ENCODE assay signal across 8 mouse cellular contexts in the genomic region with DNA sequence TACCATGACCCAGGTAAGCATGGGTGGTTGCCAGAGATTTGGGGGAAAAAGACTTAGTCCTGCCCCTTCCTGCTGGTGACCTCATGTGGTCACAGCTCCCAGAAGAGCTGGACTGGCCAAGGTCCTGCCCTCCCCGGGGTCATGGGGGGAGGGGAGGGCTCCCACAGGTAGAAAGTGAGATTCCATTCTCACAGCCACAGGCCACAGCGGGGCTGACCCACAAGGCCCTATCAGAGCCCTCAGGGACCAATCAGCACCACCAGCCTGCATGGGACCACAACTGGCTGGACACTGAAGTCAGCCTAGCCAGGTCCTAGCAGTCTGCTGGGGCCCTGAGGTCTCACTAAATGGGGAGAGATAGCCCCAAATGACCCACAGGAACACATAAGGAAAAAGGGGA.
DNase-seq lines count a peak whose midpoint lies in the region; ATAC-seq and TF ChIP-seq lines count a peak whose summit lies in the region.

No protein-coding gene starts in this region.

- H3K27me3 ChIP-seq in forebrain, embryonic 11.5 days (ENCODE audit: control insufficient read depth, insufficient read depth, low read length), result no peaks in the 10 kb centered on the region
- H3K27me3 ChIP-seq in intestine, postnatal 0 days (replicated peaks; ENCODE audit: control insufficient read depth, insufficient read depth, low read length), result no peaks in the 10 kb centered on the region
- H3K27me3 ChIP-seq in neural tube, embryonic 13.5 days, result no peaks in the 10 kb centered on the region

- no peak for ATAC-seq in forebrain, embryonic 11.5 days (replicated peaks; ENCODE audit: low FRiP score)
- ATAC-seq in intestine, postnatal 0 days, result no peak
- 0 out of 2 replicates have a peak, but pooled peaks have one; percentile 10 for ATAC-seq in neural tube, embryonic 13.5 days (ENCODE audit: low read depth)

- 46% methylated on average over 2 of the region's 2 CpGs for WGBS in forebrain, embryonic 11.5 days
- 49% methylated on average over 2 of the region's 2 CpGs for WGBS in intestine, postnatal 0 days
- 48% methylated on average over 2 of the region's 2 CpGs for WGBS in neural tube, embryonic 13.5 days

- no peak for TF ChIP-seq CTCF in layer of hippocampus, adult 2 months (conservative IDR thresholded peaks at IDR 0.05)
- no peak for TF ChIP-seq CTCF in intestine, postnatal 0 days (IDR thresholded peaks at IDR 0.05; ENCODE audit: low read depth)

- DNase-seq in layer of hippocampus, adult 2 months (ENCODE audit: low spot score in 2 of 2), result no peak
- DNase-seq in layer of hippocampus, postnatal 36 days, result no peak
- DNase-seq in forebrain, embryonic 11.5 days (ENCODE audit: low spot score), result no peak
- no peak for DNase-seq in adipocyte (ENCODE audit: low spot score)
- no peak for DNase-seq in ovary, postnatal 36 days (ENCODE audit: low spot score)
- DNase-seq in ovary, adult 18-20 months (ENCODE audit: low spot score), result no peak

- no peak overlapping the region for H3K4me3 ChIP-seq in layer of hippocampus, adult 2 months
- H3K4me3 ChIP-seq in forebrain, embryonic 11.5 days (ENCODE audit: low read depth, low read length), result no peak overlapping the region; the same call in 1 of the 2 replicates
- no peak overlapping the region for H3K4me3 ChIP-seq in intestine, postnatal 0 days (ENCODE audit: low read depth, low read length)
- H3K4me3 ChIP-seq in neural tube, embryonic 13.5 days, result peak overlapping the region; percentile 40; the same call in 1 of the 2 replicates

- H3K4me1 ChIP-seq in forebrain, embryonic 11.5 days (replicated peaks; ENCODE audit: control insufficient read depth, insufficient read depth, low read length), result peaks cover 15% of the 10 kb centered on the region
- no peaks in the 10 kb centered on the region; the same call in 1 of the 2 replicates for H3K4me1 ChIP-seq in intestine, postnatal 0 days (replicated peaks; ENCODE audit: control insufficient read depth, insufficient read depth, low read length)
- H3K4me1 ChIP-seq in neural tube, embryonic 13.5 days (replicated peaks), result peaks cover 57% of the 10 kb centered on the region

- peak overlapping the region; percentile 72 for H3K27ac ChIP-seq in layer of hippocampus, adult 2 months
- peak overlapping the region; percentile 97; the same call in 1 of the 2 replicates for H3K27ac ChIP-seq in forebrain, embryonic 11.5 days (ENCODE audit: low read depth, low read length)
- H3K27ac ChIP-seq in intestine, postnatal 0 days (ENCODE audit: low read depth, low read length), result no peak overlapping the region
- peak overlapping the region; percentile 100 for H3K27ac ChIP-seq in neural tube, embryonic 13.5 days (replicated peaks)

- no peaks in the 10 kb centered on the region for H3K9me3 ChIP-seq in forebrain, embryonic 11.5 days (ENCODE audit: control insufficient read depth, low read length)
- no peaks in the 10 kb centered on the region for H3K9me3 ChIP-seq in intestine, postnatal 0 days (ENCODE audit: control insufficient read depth)
- H3K9me3 ChIP-seq in neural tube, embryonic 13.5 days, result no peaks in the 10 kb centered on the region

- no peaks in the 10 kb centered on the region for H3K36me3 ChIP-seq in forebrain, embryonic 11.5 days (ENCODE audit: control insufficient read depth, insufficient read depth, low read length)
- H3K36me3 ChIP-seq in intestine, postnatal 0 days (ENCODE audit: control insufficient read depth, insufficient read depth), result no peaks in the 10 kb centered on the region
- no peaks in the 10 kb centered on the region for H3K36me3 ChIP-seq in neural tube, embryonic 13.5 days

- peak overlapping the region; percentile 70 for H3K9ac ChIP-seq in forebrain, embryonic 11.5 days (ENCODE audit: low read length)
- H3K9ac ChIP-seq in intestine, postnatal 0 days (ENCODE audit: low read depth, low read length), result no peak overlapping the region
- peak overlapping the region; percentile 70 for H3K9ac ChIP-seq in neural tube, embryonic 13.5 days

- peak overlapping the region; percentile 29; the same call in 1 of the 2 replicates for H3K4me2 ChIP-seq in forebrain, embryonic 11.5 days (ENCODE audit: low read depth, low read length, severe bottlenecking)
- H3K4me2 ChIP-seq in intestine, postnatal 0 days (replicated peaks; ENCODE audit: low read depth), result peak overlapping the region; percentile 75; the same call in 1 of the 2 replicates
- peak overlapping the region; percentile 69 for H3K4me2 ChIP-seq in neural tube, embryonic 13.5 days
